Mouse (Mus musculus): ENCODE data around the gene Fto.

Fto gene

DNA sequence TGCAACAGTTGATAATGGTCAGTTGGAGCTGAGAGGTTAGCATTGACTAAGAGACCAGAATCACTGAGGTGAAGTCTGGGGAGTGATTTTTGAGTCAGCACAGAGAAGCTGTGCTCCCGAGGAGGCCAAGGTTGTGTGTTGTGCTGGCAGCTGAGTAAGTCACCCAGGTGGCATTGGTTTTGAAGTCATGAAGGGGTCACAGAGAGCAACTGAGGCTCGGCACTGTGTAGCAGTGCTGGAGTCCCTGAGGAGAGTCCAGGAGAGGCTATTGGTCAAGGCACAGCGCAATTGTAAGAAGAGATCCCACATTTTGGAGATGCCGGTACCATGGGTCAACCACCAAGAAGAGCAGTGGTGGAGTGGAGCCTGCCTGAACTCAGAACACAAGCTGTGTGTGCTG is 11.6 kb downstream of the Fto start:
- DNase-seq: no peak

DNA sequence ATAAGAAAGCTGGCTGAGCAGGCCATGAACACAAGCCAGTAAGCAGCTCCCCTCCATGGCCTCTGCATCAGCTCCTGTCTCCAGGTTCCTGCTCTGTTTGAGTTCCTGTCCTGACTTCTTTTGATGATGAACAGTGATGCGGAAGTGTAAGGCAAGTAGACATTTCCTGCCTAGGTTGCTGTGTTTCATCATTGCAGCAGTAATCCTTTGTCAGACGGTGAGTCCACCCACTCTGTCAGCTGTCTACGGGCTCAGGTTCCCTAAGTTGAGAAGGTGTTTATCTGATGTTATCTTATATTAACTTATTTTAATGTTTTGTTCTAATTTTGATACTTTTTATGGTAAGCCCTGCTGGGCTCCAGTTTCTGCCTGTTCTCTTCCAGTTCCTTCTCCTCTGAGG is 12.7 kb downstream of the Fto start:
- no peak for DNase-seq

DNA sequence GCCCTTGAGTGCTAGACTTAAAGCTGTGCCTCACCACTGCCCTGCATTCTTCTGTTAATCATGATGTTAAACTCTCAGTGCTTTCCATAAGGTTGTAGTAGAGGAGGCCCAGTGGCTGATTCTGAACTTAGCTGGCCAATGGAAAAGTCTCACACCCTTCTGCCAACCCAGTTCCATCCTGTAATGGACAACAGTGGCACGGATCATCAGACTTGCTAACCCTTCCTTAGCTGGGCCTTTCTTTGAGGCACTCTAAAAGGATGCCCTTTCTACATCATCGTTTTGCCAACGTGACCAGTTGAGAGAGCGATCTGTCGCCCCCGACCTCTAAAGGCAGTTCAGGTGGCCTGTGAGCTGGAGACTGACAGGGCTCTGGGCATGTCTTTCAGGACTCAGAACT is 13.6 kb downstream of the Fto start:
- no peak for DNase-seq

DNA sequence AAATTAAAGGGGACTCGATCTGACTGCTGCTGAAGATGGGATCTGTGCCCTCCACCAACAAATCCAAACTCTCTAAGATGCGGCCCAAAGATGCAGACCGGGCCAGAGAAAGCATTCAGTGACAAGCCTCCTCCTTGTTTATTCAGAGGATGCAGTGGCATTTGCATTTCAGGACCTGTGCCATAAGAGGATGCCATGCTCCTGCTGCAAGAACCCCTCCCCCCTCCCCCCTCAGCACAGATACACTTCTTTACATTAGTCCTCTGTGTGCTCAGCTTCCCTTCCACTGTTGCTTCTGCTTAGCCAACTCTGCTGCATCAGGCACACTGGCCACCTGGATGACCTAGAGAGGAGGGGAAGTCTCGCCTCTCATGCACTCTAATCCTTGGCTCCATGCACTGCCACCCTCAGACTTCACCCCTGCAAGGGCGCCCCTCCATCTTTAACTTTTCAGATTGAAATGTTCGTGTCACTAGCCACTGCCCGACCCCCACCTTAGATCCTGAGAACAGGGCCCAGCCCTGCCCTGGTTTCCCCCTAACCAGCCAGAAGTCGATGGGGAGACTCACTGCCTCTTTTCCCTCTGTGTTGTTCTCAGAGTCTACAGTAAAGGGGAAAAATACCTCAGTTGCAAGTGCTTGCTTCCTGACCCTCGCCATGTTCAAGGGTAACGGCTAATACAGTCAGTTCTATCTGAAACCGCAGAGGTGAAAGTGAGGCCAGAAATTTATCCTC is 14.3 kb downstream of the Fto start:
- no peak for DNase-seq

DNA sequence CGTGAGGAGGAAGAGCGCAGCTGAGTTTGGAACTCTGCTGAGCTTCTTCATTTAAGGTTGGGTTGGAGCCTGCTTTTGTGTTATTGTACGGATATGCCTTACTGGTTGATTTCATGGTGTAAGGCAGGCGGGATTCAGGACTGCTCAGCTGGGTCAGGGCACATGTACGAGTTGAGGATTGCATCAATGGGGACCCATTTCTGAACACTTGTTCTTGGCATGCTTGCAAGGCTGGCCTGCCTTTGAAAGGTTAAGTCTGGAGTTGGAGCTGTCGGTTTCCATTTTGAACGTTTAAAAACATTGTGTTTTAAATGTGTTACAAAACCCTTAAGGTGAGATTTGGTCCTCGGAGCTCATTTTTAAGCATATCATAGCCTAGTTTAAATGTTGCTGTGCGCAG is 15.7 kb downstream of the Fto start:
- no peak for DNase-seq

DNA sequence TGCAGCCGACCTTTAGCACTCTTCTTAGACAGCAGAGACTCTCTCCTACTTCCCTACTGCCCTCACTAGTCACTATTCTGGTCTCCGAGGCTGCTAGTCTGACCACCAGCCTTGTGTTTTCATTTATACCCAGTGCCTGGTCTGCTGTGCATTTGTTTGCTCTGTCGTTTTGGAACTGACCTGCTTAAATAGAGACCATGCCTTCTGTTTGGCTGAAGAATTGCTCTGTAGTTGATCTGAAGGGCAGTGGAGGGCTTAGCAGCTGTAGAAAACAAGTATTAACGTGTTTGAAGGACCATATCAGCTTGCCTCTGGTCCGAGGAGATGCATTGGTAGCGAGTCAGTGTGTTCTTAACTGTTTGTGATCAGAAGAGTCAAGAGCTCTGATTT is 16.1 kb downstream of the Fto start:
- DNase-seq: no peak

DNA sequence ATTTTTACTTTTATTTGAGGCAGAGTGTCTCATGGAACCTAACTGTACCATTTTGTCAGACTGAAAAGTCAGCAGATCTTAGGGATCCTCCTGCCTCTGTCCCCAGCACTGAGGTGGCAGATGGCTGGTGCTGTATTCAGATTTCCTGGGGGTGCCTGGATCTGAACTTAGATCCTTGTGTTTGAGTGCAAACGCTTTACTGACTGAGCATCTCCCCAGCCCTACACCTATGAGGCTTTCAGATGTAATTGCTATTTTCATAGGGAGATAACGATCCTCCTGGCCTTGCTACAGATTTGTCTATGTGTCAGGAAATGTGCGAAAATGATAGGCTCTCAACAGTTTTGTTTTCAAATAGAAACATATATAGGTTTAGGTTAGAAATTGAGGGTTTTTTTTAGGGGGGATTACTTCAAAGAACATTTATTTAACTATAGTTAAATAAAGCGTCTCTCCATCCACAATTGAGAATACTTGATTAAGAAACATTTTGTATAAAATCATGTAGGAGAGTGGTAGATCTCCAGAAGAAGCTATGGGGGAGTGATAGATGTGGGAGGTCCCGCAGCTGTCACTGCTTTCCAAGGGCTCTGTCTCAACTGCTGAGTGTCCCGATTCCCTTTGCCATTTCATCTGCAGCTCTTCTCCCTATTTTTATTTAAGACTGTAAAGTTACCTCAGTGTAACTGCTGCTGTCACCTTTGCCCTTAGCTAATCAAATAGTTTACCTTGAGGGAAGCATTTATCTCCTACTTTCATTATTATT is 25.2 kb downstream of the Fto start:
- no peak for DNase-seq

DNA sequence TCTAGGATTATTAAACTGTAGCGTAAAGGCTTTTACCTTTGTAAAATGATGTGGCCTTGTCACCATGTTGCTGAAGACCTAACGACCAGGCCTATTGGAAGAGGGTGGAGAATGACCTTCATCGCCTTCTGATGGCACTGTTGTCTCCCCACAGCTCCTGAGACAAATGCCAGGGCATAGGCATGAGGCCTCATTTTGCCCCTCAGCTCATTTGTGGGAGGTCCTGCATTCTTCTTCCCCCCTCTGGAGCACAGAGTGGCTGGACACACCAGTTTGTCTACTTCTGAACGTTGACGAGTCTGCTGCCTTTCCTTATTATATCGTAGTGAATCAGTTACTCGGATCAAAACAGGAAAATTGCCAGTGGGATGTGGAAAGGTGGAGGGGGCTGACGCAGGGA is 26.3 kb downstream of the Fto start:
- no peak for DNase-seq

DNA sequence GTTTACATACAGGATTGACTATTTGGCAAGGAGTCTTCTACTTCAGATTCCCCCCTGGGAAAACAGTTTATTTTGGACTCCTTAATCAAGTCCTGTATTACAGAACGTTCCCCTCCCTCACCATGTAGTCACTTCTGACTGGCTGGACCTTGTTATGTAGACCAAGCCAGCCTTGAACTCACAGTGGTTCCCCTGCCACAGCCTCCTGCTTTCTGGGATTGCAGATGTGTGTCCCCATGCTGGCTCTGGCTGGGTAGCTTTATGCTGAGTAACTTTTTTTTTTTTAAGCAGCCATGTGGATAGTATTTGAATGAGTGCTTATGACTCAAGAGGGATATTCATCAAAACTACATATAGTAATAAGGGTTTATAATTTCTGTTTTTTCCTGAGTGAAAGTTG is 27.4 kb downstream of the Fto start:
- DNase-seq: no peak

DNA sequence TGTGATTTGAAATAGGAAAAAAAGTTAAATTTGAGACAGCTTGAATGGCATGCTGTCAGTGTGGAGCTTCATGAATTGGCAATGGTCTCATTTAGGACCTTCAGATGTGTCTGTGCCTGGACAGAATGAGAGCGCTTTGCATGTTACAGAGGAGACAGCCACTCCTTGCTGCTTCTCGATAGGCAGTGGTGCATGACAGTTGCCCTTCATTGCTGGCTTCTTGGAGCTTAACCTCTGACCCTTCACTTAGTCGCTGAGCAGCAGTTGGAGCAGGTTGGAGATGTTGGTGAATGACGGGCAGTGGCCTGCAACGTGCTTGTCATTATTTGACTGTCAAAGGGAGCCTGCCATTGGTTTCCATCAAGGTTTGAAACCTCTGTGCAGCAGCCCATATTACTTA is 28.9 kb downstream of the Fto start:
- no peak for DNase-seq

DNA sequence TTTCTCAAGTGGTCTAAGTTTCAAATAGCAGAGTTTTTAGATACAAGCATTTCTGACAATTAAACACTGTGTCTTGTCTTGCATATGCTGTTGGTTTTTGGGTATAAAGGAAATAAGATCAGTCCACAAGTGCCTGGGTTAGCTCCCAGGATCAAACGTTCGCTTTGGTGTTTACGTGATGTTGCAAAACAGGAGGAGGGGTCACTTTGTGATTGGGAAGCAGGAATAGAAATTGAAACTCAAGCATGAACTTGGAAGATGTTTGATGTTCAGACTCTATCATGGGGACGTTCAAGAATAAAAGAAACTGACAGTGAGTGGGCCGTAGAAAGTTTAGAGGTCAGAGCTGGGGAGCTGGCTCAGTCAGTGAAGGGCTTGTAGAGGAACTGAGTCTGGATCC is 29.5 kb downstream of the Fto start:
- DNase-seq: no peak

DNA sequence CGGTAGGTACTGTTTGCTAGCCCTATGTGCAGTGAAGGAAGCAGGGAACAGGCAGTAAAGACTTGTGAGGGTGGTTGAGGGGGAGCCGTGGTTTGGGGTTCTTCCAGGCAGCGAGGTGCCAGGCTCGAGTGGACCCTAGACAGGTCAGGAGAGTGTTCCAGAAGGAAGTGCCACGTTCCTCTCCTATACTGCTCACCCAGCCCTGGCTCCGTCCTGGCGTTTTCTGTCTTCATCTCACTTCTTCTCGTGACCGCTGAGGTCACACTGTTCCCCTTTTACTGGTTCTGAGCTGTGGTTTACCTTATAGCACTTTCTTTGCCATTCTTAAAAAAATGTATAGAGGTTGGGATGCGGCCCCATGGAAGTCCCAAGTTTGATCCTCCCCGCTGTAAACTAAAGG is 31.3 kb downstream of the Fto start:
- DNase-seq: no peak

DNA sequence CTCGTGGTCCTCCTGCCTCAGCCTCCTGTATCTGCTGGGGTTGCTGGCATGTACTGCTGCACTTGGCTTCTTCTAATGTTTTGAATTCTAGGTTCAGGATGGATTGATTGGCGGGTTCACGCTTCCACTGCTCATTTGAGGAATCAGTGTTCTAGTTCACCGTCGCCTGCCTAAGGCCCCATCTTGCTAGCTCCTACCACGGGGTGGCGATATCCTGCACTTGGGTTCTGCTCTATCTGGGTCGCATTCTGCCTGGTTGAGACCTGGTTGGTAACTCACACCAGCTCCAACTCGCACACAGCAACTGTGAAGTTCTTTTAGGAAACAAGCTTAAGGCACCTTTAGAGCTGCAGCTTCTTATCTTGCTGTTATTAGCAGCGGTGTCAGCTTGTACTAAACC is 33.8 kb downstream of the Fto start:
- DNase-seq: no peak

DNA sequence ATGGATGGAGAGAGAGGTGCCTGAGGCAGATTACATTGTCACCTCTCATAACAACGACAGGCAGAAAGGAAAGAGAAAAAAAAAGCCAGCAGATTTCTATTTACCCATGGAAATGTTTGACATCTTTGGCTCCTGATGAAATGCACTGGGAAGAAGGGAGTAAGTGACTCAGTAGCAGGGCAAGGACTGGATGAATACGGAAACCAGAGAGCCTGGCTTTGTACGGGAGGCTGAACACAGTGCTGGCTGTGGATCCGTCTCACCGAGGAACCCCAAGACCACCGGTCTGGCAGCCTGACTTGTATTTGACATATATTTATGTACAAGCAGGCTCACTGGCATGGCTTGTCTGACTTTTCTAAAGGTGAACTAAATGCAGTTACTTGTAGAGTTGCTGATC is 34.3 kb downstream of the Fto start:
- DNase-seq: no peak

DNA sequence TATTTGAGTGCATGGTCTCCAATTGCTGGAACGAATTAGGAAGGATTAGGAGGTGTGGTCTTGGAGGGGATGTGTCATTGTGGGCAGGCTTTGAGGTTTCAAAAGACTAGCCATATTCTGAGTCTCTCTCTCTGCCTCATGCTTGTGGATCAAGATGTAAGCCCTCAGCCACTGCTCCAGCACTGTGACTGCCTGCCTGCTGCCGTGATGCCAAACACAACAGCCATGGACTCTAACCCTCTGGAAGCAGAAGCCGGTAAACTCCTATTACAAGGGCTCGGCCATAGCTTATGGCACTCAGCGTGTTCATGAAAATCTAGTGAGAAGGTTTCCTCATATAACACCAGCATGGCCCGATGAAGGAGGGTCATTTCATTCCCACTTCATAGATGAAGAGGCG is 36.5 kb downstream of the Fto start:
- no peak for DNase-seq

DNA sequence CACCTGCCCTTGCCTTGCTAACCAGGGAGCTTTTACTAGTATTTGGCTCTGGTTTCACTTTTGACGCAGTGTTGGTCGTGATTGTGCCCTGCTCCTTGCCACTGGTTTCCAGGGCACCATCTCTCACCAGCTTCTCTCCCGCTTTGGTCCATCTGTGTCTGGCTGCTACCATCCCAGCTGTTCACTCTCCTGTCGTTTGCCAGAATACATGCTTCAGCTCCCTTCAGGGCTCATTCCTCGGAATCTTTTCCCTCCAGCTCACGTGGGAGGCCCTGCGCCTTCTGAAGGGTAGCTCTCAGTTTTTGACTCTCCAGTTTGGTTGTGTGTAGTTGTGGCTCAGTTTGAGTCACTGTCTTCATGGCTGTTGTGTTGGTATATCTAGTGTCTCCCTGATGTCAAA is 37.3 kb downstream of the Fto start:
- DNase-seq: no peak

DNA sequence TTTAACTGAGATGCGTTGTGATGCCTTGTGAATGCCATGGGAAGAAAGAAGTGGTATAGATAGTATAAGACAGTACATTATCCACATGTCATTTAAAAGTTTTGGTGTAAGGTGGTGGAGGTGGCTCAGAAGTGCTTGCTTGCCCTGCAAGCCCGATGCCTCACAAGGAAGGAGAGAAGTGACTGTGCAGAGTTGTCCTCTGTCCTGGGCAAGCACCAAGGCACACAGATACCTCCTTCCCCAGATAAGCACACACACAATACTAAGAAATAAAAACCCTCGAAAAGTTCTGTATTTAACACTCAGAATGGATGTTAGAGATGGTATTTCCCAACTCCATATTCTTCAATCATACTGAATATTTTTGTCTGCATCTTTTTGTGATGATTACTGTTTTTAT is 39.3 kb downstream of the Fto start:
- DNase-seq: no peak

DNA sequence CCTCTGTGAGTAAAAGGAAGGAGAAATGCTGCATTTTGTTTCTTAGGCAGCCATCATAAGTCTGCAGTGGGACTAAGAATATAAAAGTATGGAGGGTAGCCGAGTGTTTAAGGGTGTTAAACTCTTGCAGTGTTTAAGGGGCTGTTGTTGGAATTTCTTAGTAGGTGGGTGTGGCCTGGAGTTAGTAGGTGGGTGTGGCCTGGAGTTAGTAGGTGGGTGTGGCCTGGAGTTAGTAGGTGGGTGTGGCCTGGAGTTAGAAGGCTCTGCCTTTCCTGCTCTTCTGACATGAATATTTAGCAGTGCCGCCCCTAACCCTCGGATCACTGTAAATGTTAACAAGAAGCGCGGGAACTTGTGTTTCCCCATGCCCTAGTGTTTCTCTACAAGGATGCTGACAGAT is 39.7 kb downstream of the Fto start:
- DNase-seq: no peak

DNA sequence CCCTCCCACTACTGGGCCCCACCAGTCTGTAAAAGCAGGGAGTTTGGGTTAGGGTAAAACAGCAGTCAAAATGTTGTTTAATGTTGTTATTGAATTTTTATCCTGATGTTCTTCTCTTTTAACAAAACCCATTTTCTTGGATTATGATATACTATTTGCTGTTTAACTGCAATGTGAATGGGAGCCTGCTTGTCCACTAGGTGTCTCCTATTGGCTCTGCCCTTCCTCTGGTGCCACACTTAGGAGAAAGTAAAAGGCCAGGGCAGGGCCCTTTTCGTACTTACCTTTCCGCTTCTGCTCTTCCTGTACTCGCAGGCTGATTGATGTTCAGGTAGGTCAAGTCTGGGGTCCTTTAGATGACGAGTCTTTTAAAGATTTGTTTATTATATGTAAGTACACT is 40.6 kb downstream of the Fto start:
- DNase-seq: no peak

DNA sequence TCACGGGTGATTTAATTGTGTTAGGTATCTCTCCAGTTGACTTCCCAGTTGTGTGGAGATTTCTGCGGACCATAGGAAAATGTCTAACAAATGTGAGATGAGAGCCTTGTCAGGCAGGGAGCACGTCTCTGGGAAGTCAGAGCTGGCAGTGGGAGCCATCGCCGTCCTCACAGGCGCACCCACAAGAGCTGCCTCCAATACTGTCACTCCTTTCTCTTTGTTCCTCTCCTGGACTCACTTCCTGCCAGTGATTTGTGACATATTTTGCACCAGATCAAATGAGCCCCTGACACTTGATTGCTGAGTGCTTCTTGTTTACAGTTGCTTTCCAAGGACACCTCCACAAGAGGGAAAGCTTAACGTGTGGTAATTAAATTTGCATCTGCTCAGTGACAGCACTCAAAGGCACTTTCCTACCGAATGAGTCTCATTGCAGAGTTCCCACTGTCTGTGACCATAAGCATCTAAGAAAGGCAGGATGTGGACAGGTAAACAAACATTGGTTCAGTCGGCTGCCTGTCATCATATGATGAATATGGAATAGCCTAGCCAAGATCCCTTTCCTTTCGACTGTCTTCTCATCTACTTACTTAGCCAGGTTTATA is 42.1 kb downstream of the Fto start:
- no peak for DNase-seq

DNA sequence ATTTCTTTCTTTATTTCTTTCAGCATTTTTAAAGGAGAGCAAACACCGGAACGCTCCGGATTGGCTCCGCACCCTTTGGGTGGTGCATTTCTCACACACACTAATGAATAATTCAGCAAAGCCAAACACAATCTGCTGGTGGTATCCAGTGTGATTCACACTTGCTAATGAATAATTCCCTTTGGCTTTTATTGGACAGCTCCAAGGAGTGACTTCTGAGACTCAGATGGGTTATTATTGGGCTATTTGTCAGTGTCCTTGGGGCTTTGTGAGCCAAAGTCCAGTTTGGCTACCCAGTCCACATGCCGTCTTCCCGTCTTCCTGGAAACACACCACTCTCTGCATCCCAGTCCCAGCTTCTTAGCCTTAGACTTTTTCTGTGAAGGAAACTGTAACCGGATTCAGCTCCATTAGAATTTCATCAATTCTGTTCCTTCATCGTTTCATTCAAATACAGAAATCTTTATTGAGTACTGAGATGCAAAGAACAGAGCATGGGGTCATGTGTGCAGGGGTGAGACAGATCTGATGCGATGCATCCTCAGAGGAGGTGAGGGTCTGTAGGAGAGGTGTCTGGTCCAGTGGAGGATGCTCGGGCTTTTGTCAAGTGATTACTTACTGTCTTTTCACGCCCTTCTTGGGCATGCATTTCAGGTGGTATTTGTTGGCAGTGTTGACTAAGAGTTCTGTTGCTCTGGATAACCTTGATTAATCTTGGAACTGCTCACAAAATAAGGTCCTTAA is 42.8 kb downstream of the Fto start:
- DNase-seq: no peak

DNA sequence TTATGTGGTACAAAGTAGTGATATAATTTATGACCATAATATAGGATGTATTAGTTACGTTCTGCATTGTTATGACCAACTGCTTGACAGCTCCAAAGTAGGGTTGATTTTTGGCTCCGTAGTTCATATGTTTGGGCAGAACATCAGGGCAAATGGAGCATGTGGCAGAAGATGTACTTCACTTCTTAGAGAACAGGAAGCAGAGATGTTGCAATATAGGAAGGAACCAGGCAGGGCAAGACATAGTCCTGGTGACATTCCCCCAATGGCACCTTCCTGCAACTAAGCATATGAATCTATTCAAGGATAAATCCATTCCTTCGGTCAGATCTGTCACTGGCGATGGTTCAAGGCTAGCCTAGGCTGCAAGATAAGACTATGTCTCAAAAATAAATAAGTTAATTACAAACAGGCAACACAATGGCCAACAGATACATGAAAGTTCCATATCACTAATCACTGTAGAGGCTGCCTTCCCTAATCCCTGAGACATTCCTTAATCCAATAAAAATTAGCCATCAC is 44.2 kb downstream of the Fto start:
- DNase-seq: no peak

DNA sequence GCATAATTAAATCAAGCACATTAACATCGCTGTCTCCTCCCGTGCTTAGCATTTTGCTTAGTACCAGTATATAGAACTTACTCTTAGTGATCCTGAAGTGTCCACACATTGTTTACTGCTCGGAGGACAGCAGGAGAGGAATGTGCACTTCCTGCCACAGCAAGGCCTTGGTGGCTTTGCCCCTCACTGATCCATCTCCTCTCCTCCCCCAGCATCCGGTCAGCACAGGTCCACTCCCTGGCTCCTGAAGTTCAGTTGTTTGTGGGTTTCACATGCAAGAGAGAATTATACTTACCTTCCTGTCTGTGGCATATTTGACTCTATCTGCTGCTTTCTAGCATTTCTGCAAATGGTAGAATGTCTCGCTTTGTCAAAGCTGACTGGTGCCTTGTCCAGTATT is 44.7 kb downstream of the Fto start:
- DNase-seq: no peak

DNA sequence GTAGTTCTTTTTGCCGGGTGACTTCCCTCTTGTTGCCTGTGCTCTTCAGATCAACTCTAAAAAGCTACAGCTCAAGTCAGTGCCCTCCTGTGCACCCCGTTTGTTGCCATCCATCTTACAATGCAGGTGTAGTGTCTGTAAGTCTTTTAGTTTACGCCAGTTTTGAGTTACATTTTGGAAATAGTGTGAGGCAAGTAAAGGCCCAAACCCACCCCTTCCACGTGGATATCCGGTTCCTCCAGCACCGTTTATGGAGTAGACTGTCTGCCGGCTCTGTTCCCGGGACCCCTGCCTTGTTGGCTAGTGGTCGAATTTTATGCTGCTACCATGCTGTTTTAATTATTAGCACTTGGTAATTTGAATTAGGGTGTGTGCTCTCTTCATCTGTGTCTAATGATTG is 46.2 kb downstream of the Fto start:
- DNase-seq: no peak

All from cerebellum, adult 11 months (tissue).